Mouse (Mus musculus) heart, postnatal 25 days (tissue): ENCODE data around the gene Rptor. TPM values are rescaled to one million over a fixed set of nuclear protein-coding genes. Genes with fewer than 3 reads are reported as not detected.
A peak's percentile ranks its signal among the peaks of the same experiment; 100 is the strongest.

Experiments used
- DNase-seq: peaks from one replicate; pipeline ENCODE4 v3.0.0; 2022; ENCODE audit warnings: low spot score
- intact Hi-C: fragments of 180-260 bp; cut with DNase I; formaldehyde crosslinking; loops from one replicate; pipeline ENCODE4 v1.15.1; 2025
- total RNA-seq, 2 experiments: library from RNA; stranded (reverse); gene quantifications; 2 replicates each; pipeline ENCODE4 v1.2.3; 2021

Rptor gene
- total RNA-seq, 2 experiments from 2014 or later: 32.5 to 34.4 TPM

- no peak for DNase-seq
- intact Hi-C loops: no loop called here
These were observed 81.1 kb downstream of the Rptor start for GRCm38 (mm10) chr11:119683796-119684195.

- DNase-seq: no peak
- intact Hi-C loops: no loop called here
These were observed 82.8 kb downstream of the Rptor start for GRCm38 (mm10) chr11:119685477-119685876.

DNA sequence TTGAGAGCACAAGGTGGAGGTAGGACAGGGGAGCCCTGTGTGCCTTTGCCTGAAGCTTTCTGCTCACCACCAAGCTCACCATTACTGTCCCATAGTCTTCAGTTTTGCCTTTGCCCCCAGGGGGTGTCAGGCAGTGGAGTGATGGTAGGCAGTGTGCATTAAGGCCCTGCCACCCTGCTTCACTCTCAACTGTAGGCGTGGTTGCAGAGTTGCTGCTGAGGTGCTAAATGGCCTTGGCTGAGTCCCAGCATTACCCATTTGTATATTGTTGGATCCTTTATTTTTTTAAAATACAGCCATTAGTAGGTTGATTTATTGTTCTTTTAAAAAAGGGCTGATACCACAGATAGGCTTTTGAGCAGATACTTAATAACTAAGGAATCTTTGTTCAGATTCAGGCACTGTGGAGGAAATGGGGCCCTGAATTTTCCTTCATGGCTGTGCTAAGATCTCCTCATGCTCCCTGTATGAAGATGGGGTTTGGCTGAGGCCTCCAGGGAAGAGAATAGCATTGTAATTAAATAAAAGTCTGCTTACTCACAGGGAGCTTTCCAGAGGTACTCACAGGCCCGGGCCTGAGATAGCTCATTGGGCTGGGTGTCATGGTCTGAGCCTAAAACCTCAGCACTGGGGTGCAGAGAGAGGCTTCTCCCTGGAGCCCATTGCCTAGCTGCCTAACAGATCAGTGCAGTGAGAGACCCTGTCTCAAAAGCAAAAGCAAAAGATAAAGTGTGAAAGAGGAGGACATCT is 83.4 kb downstream of the Rptor start:
- DNase-seq: no peak
- intact Hi-C loops: no loop called here

- DNase-seq: no peak
- intact Hi-C loops: no loop called here
These were observed 84.6 kb downstream of the Rptor start for GRCm38 (mm10) chr11:119687316-119687715.

- no peak for DNase-seq
- intact Hi-C loops: no loop called here
These were observed 85.3 kb downstream of the Rptor start for GRCm38 (mm10) chr11:119687966-119688365.

GRCm38 (mm10) chr11:119689936-119690335 is 87.2 kb downstream of the Rptor start:
- no peak for DNase-seq
- intact Hi-C loops: no loop called here

DNA sequence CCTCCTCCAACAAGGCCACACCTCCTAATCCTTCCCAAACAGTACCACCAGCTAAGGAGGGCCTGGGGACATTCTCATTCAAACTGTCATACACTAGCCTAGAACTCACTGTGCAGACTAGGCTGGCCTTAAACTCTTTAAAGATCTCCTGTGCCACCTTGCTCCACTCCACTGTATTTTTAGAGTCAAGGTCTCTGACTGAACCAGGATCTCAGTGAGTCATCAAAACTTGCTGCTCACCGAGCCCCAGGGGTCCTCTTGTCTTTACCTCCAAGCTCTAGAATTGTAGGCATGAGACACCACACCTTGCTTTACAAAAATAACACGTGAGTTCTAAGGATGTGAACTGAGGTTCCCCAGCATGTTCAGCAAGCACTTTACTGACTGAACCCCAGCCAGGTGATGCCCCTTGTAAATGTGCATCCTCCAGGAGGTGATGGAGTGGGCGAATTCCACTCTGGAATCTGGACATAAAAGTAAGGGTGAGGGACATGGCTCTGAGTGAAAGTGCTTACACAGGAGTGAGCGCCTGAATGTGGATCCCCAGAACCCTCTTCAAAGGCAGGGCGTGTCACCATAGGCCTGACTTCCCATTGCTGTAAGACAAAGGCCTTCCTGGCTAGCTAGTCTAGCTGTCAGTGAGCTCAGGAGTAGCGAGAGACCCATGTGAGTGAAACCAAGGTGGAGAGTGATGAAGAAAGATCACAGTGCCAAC is 89.6 kb downstream of the Rptor start:
- no peak for DNase-seq
- intact Hi-C loops: no loop called here

DNA sequence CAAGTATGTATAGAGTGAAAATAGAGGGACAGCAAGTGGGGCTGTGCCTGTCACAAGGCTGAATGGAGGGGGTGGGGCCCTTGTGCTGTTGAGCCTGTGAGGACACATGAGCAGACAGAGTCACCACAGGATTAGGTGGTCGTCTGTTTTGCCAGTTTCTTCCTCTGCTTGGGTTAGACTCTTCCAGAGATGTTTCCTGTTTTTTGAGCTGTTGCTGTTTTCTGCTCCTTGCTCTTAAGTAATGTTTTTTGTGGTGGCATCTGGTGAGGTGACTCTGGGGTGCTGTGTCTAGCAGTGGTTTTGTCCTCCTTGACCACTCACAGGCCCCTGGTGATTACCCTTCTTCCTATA is 90.2 kb downstream of the Rptor start:
- intact Hi-C loops: no loop called here
- no peak for DNase-seq

GRCm38 (mm10) chr11:119694146-119694860 is 91.6 kb downstream of the Rptor start:
- intact Hi-C loops: no loop called here
- DNase-seq: no peak

DNA sequence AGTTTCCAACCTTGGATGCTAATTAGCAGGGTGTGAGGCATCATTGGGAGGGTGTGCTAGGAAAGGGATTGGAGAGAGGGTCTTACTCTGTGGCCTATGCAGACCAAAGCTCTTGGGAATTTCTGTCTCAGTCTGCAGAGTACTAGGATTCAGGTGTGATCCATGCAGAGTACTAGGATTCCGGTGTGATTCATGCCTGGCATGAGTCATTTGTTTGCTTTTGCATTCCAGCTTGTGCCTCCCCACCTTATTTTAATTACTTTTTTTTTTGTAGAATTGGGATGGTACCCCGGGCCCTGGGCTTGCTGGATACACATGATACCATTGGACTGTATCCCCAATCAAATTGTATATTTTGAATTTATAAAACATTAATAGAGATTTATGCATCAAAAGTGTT is 93.7 kb downstream of the Rptor start:
- intact Hi-C loops: no loop called here

DNA sequence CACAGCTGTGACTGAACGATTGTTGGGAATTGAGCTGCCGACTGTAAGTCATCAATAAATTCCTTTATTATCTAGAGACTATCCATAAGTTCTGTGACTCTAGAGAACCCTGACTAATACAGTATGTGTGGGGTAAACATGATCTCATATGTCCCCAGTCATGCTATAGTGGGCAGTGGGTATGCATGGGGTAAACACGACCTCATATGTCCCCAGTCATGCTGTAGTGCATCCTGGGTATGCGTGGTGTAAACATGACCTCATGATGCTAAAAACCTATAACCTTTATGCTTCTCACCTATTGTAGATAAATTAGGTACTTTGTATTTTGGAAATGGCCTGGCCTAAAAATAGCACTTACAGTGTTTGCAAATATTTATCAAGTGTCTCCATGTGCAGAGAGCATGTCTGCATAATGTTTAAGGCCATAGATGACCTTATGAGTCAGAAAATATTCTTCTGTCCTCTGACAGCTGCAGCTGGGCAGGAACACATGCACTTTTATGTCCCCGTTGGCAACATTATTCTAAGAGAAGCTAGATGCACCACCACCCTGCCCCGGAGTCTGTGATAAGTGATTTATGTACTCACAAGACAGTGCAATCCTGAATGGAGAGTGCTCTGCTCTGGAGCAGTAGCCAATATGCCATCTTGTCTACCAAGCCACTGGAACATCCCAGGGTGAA is 102.8 kb downstream of the Rptor start:
- intact Hi-C loops: no loop called here
- no peak for DNase-seq

More for the DNA sequence above, 93.7 kb downstream of the Rptor start:
- no peak for DNase-seq

DNA sequence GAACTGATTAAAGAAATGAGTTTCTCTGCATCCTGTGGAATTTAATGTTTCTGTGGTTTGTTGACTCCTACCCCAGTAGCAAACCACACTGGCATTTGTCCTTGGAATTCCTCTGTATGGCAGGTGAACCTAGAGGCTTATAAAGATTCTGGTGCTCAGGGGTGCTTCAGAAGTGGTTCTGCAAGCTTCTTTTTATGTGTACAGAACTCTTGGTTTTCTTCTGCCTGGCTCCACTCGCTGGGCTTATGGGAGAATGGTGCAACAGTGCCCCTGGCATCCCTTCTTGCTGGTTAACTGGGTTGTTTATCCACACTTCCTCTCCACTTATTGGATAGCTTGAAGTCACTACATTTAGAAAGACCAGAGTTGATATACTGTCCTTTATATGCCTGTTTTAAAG is 104.6 kb downstream of the Rptor start:
- intact Hi-C loops: no loop called here
- no peak for DNase-seq

- intact Hi-C loops: no loop called here
- DNase-seq: no peak
These were observed 106.5 kb downstream of the Rptor start for GRCm38 (mm10) chr11:119709239-119709638.

GRCm38 (mm10) chr11:119710338-119710737 is 107.6 kb downstream of the Rptor start:
- intact Hi-C loops: no loop called here
- no peak for DNase-seq

DNA sequence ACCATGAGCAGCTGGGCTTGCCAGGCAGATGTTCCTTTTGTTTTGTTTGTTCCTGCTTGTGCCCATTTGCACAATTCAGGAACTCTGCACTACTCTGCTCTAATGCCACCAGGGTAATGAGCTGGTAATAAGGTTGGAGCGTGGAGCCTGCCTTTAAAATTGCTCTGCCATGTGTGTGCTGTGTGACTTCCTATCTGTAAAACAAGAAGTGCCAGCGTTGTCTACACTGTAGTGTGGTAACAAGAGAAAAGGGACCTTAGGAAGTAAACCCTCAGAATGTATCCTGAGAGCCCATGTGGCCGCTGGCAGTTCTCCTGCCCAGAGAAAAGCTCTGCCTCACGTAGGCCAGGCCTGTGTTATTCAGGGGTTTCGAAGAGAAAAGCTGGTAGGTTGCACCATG is 108.1 kb downstream of the Rptor start:
- intact Hi-C loops: no loop called here
- DNase-seq: no peak

GRCm38 (mm10) chr11:119715437-119715836 is 112.7 kb downstream of the Rptor start:
- intact Hi-C loops: no loop called here
- no peak for DNase-seq

DNA sequence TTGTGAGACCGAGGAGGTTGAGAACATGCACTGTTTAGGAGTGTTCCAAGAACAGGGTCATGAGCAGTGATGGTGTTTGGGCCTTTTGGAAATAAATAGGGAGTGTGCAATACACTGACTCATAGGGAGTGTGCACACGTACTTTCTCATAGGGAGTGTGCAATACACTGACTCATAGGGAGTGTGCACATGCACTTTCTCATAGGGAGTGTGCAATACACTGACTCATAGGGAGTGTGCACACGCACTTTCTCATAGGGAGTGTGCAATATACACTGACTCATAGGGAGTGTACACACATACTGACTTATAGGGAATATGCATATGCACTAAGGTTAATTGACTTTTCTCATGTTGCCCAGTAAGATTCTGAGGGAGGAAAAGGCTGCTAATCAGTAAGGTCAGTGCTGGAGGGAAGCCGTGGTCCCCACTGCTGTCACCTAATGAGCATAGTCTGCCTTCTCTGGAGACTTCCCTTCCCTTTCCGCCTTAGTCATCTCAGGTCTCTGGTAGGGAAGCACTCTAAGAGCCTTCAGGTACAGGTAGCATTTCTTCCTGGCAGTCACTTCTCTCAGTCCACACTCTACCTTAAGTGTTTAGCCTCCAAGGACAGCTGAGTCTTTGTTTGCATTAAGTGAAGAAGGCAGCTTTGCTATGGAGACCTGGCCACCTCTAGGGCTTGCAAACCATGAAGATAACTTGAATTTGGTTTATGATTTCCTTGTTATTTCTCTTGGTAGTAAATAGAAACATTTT is 113.3 kb downstream of the Rptor start:
- intact Hi-C loops: no loop called here
- no peak for DNase-seq

GRCm38 (mm10) chr11:119718115-119718514 is 115.4 kb downstream of the Rptor start:
- DNase-seq: no peak
- intact Hi-C loops: no loop called here

- intact Hi-C loops: no loop called here
- DNase-seq: peak; percentile 9
These were observed 117.7 kb downstream of the Rptor start for GRCm38 (mm10) chr11:119720101-119721048.
